In genomic region chr10:60405460-60406177, GRCm38 (mm10) we compare ENCODE assay signal across 9 mouse cellular contexts. TPM values are rescaled to one million over a fixed set of nuclear protein-coding genes. Genes with fewer than 3 reads are reported as not detected.
DNase-seq lines count a peak whose midpoint lies in the region; ATAC-seq and TF ChIP-seq lines count a peak whose summit lies in the region.
"Had no signal": no experiment of that assay in that cellular context is flagged by ENCODE, and none has a peak within 500 bp of the region (broad histone marks: within the 10 kb centered on the region; RNA-seq: fewer than 3 reads in every experiment).

No protein-coding gene starts in this region.

- H3K27me3 ChIP-seq in forebrain, postnatal 0 days (ENCODE audit: insufficient read depth, low read length): no peaks in the 10 kb centered on the region
- peaks cover 20% of the 10 kb centered on the region; the same call in 1 of the 2 replicates for H3K27me3 ChIP-seq in forebrain, embryonic 12.5 days

- H3K4me1 ChIP-seq in forebrain, postnatal 0 days (ENCODE audit: insufficient read depth): no peaks in the 10 kb centered on the region
- H3K4me1 ChIP-seq in forebrain, embryonic 12.5 days: peaks cover 1% of the 10 kb centered on the region

- no peak for TF ChIP-seq CTCF in forebrain, postnatal 0 days (IDR thresholded peaks at IDR 0.05; ENCODE audit: low read depth)
- TF ChIP-seq CTCF in gastrocnemius, adult 2 months (IDR thresholded peaks at IDR 0.05): no peak
- TF ChIP-seq CTCF in left cerebral cortex, adult 2 months (IDR thresholded peaks at IDR 0.05): no peak

- peak; percentile 79 for ATAC-seq in forebrain, postnatal 0 days
- ATAC-seq in forebrain, embryonic 12.5 days (ENCODE audit: low FRiP score): no peak
- ATAC-seq in megakaryocyte progenitor cell, adult 5-6 weeks (replicated peaks; ENCODE audit: poor library complexity): no peak

- intact Hi-C loops in gastrocnemius, adult 2 months (cut with DNase I): loop anchor here (5.0 kb wide), 2 partner anchors 58 to 292 kb away; partner anchors contain the start of genes Cdh23 and Vsir
- intact Hi-C loops in left cerebral cortex, adult 2 months (cut with DNase I): loop anchor here (2.0 to 10.0 kb wide), 2 partner anchors 59 to 261 kb away; partner anchors contain the start of gene Vsir

- H3K4me3 ChIP-seq in forebrain, postnatal 0 days (ENCODE audit: low read depth, low read length): no peak overlapping the region
- H3K4me3 ChIP-seq in forebrain, embryonic 12.5 days (replicated peaks): no peak overlapping the region
- H3K4me3 ChIP-seq in gastrocnemius, adult 2 months: no peak overlapping the region
- H3K4me3 ChIP-seq in left cerebral cortex, adult 2 months: no peak overlapping the region
- H3K4me3 ChIP-seq: limb, embryonic 12.5 days had no signal

- H3K4me2 ChIP-seq in forebrain, postnatal 0 days (ENCODE audit: low read depth): no peak overlapping the region
- no peak overlapping the region for H3K4me2 ChIP-seq in forebrain, embryonic 12.5 days
- H3K4me2 ChIP-seq: limb, embryonic 12.5 days had no signal

- WGBS in forebrain, postnatal 0 days: 32% methylated on average over 7 of the region's 7 CpGs
- 58% methylated on average over 7 of the region's 7 CpGs for WGBS in forebrain, embryonic 12.5 days

- peak; percentile 46 for DNase-seq in forebrain, postnatal 0 days
- peak; percentile 68 for DNase-seq in NIH3T3 (ENCODE audit: low read depth)
- peak; percentile 73 for DNase-seq in gastrocnemius, adult 2 months
- DNase-seq in left cerebral cortex, adult 2 months (ENCODE audit: extremely low spot score in 1 of 2, low spot score in 2 of 2): peak; percentile 20 to 38
- DNase-seq in thymus, postnatal 10 days (ENCODE audit: low spot score in 2 of 2): no peak
- DNase-seq in thymus, adult 18-20 months: no peak

- H3K27ac ChIP-seq in forebrain, postnatal 0 days (ENCODE audit: low read depth, low read length): no peak overlapping the region
- H3K27ac ChIP-seq in forebrain, embryonic 12.5 days: no peak overlapping the region
- peak overlapping the region; percentile 57; the same call in 1 of the 2 replicates for H3K27ac ChIP-seq in gastrocnemius, adult 2 months
- H3K27ac ChIP-seq in left cerebral cortex, adult 2 months: no peak overlapping the region; the same call in 1 of the 2 replicates
- H3K27ac ChIP-seq: limb, embryonic 12.5 days had no signal

- H3K9me3 ChIP-seq in forebrain, postnatal 0 days (ENCODE audit: low read length): no peaks in the 10 kb centered on the region
- H3K9me3 ChIP-seq in forebrain, embryonic 12.5 days: no peaks in the 10 kb centered on the region
- H3K9me3 ChIP-seq: limb, embryonic 12.5 days had no signal

- no peak overlapping the region for H3K9ac ChIP-seq in forebrain, postnatal 0 days
- no peak overlapping the region for H3K9ac ChIP-seq in forebrain, embryonic 12.5 days
- H3K9ac ChIP-seq: limb, embryonic 12.5 days had no signal

- no peaks in the 10 kb centered on the region for H3K36me3 ChIP-seq in forebrain, postnatal 0 days (ENCODE audit: insufficient read depth)
- H3K36me3 ChIP-seq in forebrain, embryonic 12.5 days (replicated peaks): no peaks in the 10 kb centered on the region
- H3K36me3 ChIP-seq: limb, embryonic 12.5 days had no signal

RNA-seq across cellular contexts. Expression of gene Gm17455, which starts 6.1 kb away (rescaled TPM):
- 4.7 and 5.4 TPM in 2 replicates for total RNA-seq in forebrain, postnatal 0 days (2014; rRNA removed)
- polyA plus RNA-seq in forebrain, postnatal 0 days (2015; fragmentation: Nextera tagmentation; extraction: Ambion mirVana): 9.4 and 10.6 TPM in 2 replicates
- polyA plus RNA-seq in forebrain, embryonic 12.5 days (2016; fragmentation: Nextera tagmentation; extraction: Ambion mirVana): 1.9 and 2.7 TPM in 2 replicates
- under 1 TPM in 1 of 2 experiments, not detected in 1; 0.31 TPM for total RNA-seq in gastrocnemius, adult 2 months (2021)
- total RNA-seq in left cerebral cortex, adult 2 months (2021): not detected
- total RNA-seq in megakaryocyte progenitor cell, adult 5-6 weeks (2015): 0.29 TPM in 1 of 2 replicates, not detected in the other
- not detected in 2 replicates for total RNA-seq in megakaryocyte progenitor cell, adult 5-6 weeks (2017)

RNA-seq across cellular contexts. Expression of gene Vsir, which starts 59.0 kb away (rescaled TPM):
- total RNA-seq in forebrain, postnatal 0 days (2014; rRNA removed): 6.8 and 9.3 TPM in 2 replicates
- polyA plus RNA-seq in forebrain, postnatal 0 days (2015; fragmentation: Nextera tagmentation; extraction: Ambion mirVana): 2.5 TPM in 2 replicates
- 1.00 and 1.3 TPM in 2 replicates for polyA plus RNA-seq in forebrain, embryonic 12.5 days (2016; fragmentation: Nextera tagmentation; extraction: Ambion mirVana)
- 1 to 10 TPM; 6.2 to 6.4 TPM for total RNA-seq in gastrocnemius, adult 2 months (2021)
- 10 to 100 TPM; 19.7 to 26.7 TPM for total RNA-seq in left cerebral cortex, adult 2 months (2021)
- 43.4 and 55.3 TPM in 2 replicates for total RNA-seq in megakaryocyte progenitor cell, adult 5-6 weeks (2015)
- 119 and 123 TPM in 2 replicates for total RNA-seq in megakaryocyte progenitor cell, adult 5-6 weeks (2017)

Comparison
In these comparisons a context has a peak if more than half of its experiments do, and no peak if none do; other contexts are left out.
1. DNase-seq: peak in forebrain, postnatal 0 days (single experiment), NIH3T3 (single experiment), gastrocnemius, adult 2 months (single experiment) and left cerebral cortex, adult 2 months (2 of 2); none in thymus, postnatal 10 days (0 of 2) and thymus, adult 18-20 months (0 of 2).